Mouse (Mus musculus): ENCODE measurements at regions not wholly inside any gene's neighbourhood (a gene's known extent, or its start where the extent isn't known, plus 50 kb on each side); places are given as distances from the start of the nearest gene placed in this dataset.

DNA sequence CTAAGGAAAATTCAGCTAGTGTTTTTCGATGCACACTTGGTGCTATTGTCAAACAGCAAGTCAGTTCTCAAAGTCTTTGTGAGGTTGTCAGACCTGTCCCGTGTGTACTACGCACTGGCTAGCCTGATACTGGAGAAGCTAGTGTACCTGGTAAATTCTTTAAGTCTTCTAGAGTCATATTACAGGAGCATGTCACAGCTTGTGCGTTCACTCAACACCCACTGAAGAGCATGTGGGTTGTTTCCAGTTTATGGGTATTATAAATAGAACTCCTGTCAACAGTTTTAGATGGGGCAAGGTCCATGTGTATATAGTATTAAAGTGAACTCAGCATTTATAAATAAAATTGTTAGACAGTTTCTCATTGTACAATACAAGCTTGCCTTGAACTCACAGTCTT is 50.9 kb upstream of the Cd2ap start:
- Histone ChIP-seq H3K4me3 (ENCODE audit: low read depth, low read length) (no peak overlapping the region), H3K9me3 (replicated peaks; ENCODE audit: control insufficient read depth, low read length) (no peaks in the 10 kb centered on the region), H3K27me3 (ENCODE audit: control insufficient read depth, insufficient read depth, low read depth, low read length) (no peaks in the 10 kb centered on the region), H3K9ac (ENCODE audit: low read depth, low read length) (no peak overlapping the region), H3K27ac (ENCODE audit: low read length) (no peak overlapping the region), H3K4me2 (ENCODE audit: low read depth, low read length) (no peak overlapping the region), H3K36me3 (ENCODE audit: control insufficient read depth, insufficient read depth) (no peaks in the 10 kb centered on the region), H3K4me1 (ENCODE audit: control insufficient read depth, low read depth, low read length) (no peaks in the 10 kb centered on the region)
- WGBS (ENCODE audit: insufficient replicate concordance), result 65% methylated on average over 4 of the region's 4 CpGs
- ATAC-seq (ENCODE audit: low read depth), result no peak

All from liver, embryonic 16.5 days (tissue).